Mouse (Mus musculus) forebrain, embryonic 16.5 days (tissue): ENCODE measurements at regions not wholly inside any gene's neighbourhood (a gene's known extent, or its start where the extent isn't known, plus 50 kb on each side); places are given as distances from the start of the nearest gene placed in this dataset.

ENCODE experiments used
- ATAC-seq: fragments of 200-750 bp; cut with Nextera tagmentation; 2 replicates; pipeline ENCODE4 v1.8.0; 2017; ENCODE audit warnings: mild to moderate bottlenecking, moderate library complexity
- H3K27ac ChIP-seq: fragments of 300-500 bp; sonication (generic); 2 replicates; pipeline ENCODE4 v1.5.1; 2014; ENCODE audit warnings: low read length, control low read depth
- H3K27me3 ChIP-seq: fragments of 300-500 bp; sonication (generic); replicated peaks from 2 replicates; pipeline ENCODE4 v1.6.1; 2014; ENCODE audit warnings: low read length; ENCODE audit not compliant: control insufficient read depth, insufficient read depth
- H3K36me3 ChIP-seq: fragments of 300-500 bp; sonication (generic); 2 replicates; pipeline ENCODE4 v1.6.1; 2014; ENCODE audit not compliant: control insufficient read depth, insufficient read depth
- H3K4me1 ChIP-seq: fragments of 300-500 bp; sonication (generic); replicated peaks from 2 replicates; pipeline ENCODE4 v1.6.1; 2014; ENCODE audit warnings: low read length; ENCODE audit not compliant: control insufficient read depth, insufficient read depth
- H3K4me2 ChIP-seq: fragments of 300-500 bp; sonication (generic); 2 replicates; pipeline ENCODE4 v1.6.1; 2014; ENCODE audit warnings: mild to moderate bottlenecking, low read length, control low read depth
- H3K4me3 ChIP-seq: fragments of 300-500 bp; sonication (generic); replicated peaks from 2 replicates; pipeline ENCODE4 v1.5.1; 2014; ENCODE audit warnings: mild to moderate bottlenecking, low read length, control low read depth
- H3K9ac ChIP-seq: fragments of 300-500 bp; sonication (generic); replicated peaks from 2 replicates; pipeline ENCODE4 v1.6.1; 2014; ENCODE audit warnings: low read depth, low read length, control low read depth
- H3K9me3 ChIP-seq: fragments of 300-500 bp; sonication (generic); 2 replicates; pipeline ENCODE4 v1.6.1; 2016; ENCODE audit warnings: low read length; ENCODE audit not compliant: control insufficient read depth
- WGBS: fragments of 180-500 bp; shearing (Covaris S2); extraction: QIAGEN DNeasy Blood & Tissue Kit; methylation state at CpG from one replicate; pipeline ENCODE4 v1.1.7; 2014; 5-methylcytosine and 5-hydroxymethylcytosine counted together

- Histone ChIP-seq H3K27me3 (no peaks in the 10 kb centered on the region), H3K4me3 (no peak overlapping the region), H3K9ac (no peak overlapping the region), H3K4me1 (no peaks in the 10 kb centered on the region), H3K4me2 (no peak overlapping the region), H3K9me3 (no peaks in the 10 kb centered on the region), H3K36me3 (no peaks in the 10 kb centered on the region), H3K27ac (no peak overlapping the region)
- no peak for ATAC-seq
- WGBS: 96% methylated on average over 7 of the region's 7 CpGs
Measured at GRCm38 (mm10) chr14:105706756-105707155, 189.9 kb downstream of the Spry2 start.

GRCm38 (mm10) chr14:105698616-105699015 lies 198.0 kb downstream of the Spry2 start:
- Histone ChIP-seq H3K36me3 (no peaks in the 10 kb centered on the region), H3K4me2 (no peak overlapping the region), H3K27ac (no peak overlapping the region), H3K9me3 (no peaks in the 10 kb centered on the region), H3K4me1 (peaks cover 10% of the 10 kb centered on the region), H3K27me3 (no peaks in the 10 kb centered on the region), H3K9ac (no peak overlapping the region), H3K4me3 (no peak overlapping the region)
- WGBS: 3% methylated on average over 1 of the region's 1 CpGs
- ATAC-seq: peak; percentile 40; the same call in 1 of the 2 replicates

GRCm38 (mm10) chr14:105698086-105698485 lies 198.5 kb downstream of the Spry2 start:
- Histone ChIP-seq H3K4me1 (peaks cover 10% of the 10 kb centered on the region), H3K4me3 (no peak overlapping the region), H3K27ac (no peak overlapping the region), H3K9me3 (no peaks in the 10 kb centered on the region), H3K4me2 (no peak overlapping the region), H3K36me3 (no peaks in the 10 kb centered on the region), H3K27me3 (no peaks in the 10 kb centered on the region), H3K9ac (no peak overlapping the region)
- 88% methylated on average over 1 of the region's 1 CpGs for WGBS
- no peak for ATAC-seq

GRCm38 (mm10) chr14:105697398-105697797 lies 199.2 kb downstream of the Spry2 start:
- ATAC-seq: no peak
- 83% methylated on average over 13 of the region's 13 CpGs for WGBS

GRCm38 (mm10) chr14:105694969-105695368 lies 201.7 kb downstream of the Spry2 start:
- H3K9ac ChIP-seq: no peak overlapping the region
- no peak overlapping the region for H3K27ac ChIP-seq
- H3K4me2 ChIP-seq: no peak overlapping the region
- no peaks in the 10 kb centered on the region for H3K9me3 ChIP-seq
- peaks cover 10% of the 10 kb centered on the region for H3K4me1 ChIP-seq
- no peaks in the 10 kb centered on the region for H3K36me3 ChIP-seq
- no peaks in the 10 kb centered on the region for H3K27me3 ChIP-seq
- no peak overlapping the region for H3K4me3 ChIP-seq
- ATAC-seq: no peak

More at GRCm38 (mm10) chr14:105697398-105697797, 199.2 kb downstream of the Spry2 start:
- H3K27ac ChIP-seq: no peak overlapping the region
- no peaks in the 10 kb centered on the region for H3K9me3 ChIP-seq
- peaks cover 10% of the 10 kb centered on the region for H3K4me1 ChIP-seq
- H3K27me3 ChIP-seq: no peaks in the 10 kb centered on the region
- no peak overlapping the region for H3K4me2 ChIP-seq
- H3K36me3 ChIP-seq: no peaks in the 10 kb centered on the region
- no peak overlapping the region for H3K9ac ChIP-seq
- H3K4me3 ChIP-seq: no peak overlapping the region

GRCm38 (mm10) chr14:105693713-105694112 lies 202.9 kb downstream of the Spry2 start:
- peaks cover 9% of the 10 kb centered on the region for H3K4me1 ChIP-seq
- H3K4me2 ChIP-seq: no peak overlapping the region
- ATAC-seq: no peak
- H3K9ac ChIP-seq: no peak overlapping the region
- no peaks in the 10 kb centered on the region for H3K36me3 ChIP-seq
- no peak overlapping the region for H3K4me3 ChIP-seq
- 79% methylated on average over 4 of the region's 4 CpGs for WGBS
- no peaks in the 10 kb centered on the region for H3K27me3 ChIP-seq
- H3K9me3 ChIP-seq: no peaks in the 10 kb centered on the region
- no peak overlapping the region for H3K27ac ChIP-seq

- Histone ChIP-seq H3K4me2 (no peak overlapping the region), H3K4me1 (no peaks in the 10 kb centered on the region), H3K9me3 (no peaks in the 10 kb centered on the region), H3K27me3 (no peaks in the 10 kb centered on the region), H3K36me3 (no peaks in the 10 kb centered on the region), H3K9ac (no peak overlapping the region), H3K4me3 (no peak overlapping the region), H3K27ac (no peak overlapping the region)
- no peak for ATAC-seq
- WGBS: 49% methylated on average over 11 of the region's 11 CpGs
Measured at GRCm38 (mm10) chr14:105684826-105685465, 211.7 kb downstream of the Spry2 start.

GRCm38 (mm10) chr14:105684329-105684728 lies 212.3 kb downstream of the Spry2 start:
- Histone ChIP-seq H3K27ac (no peak overlapping the region), H3K9ac (no peak overlapping the region), H3K9me3 (no peaks in the 10 kb centered on the region), H3K4me3 (no peak overlapping the region), H3K27me3 (no peaks in the 10 kb centered on the region), H3K4me1 (no peaks in the 10 kb centered on the region), H3K4me2 (no peak overlapping the region), H3K36me3 (no peaks in the 10 kb centered on the region)
- ATAC-seq: no peak
- WGBS: 71% methylated on average over 2 of the region's 2 CpGs

- no peak overlapping the region for H3K27ac ChIP-seq
Measured at GRCm38 (mm10) chr14:105676646-105676930, 220.0 kb downstream of the Spry2 start.

More at GRCm38 (mm10) chr14:105676646-105676930, 220.0 kb downstream of the Spry2 start:
- no peak for ATAC-seq
- Histone ChIP-seq H3K4me3 (no peak overlapping the region), H3K36me3 (no peaks in the 10 kb centered on the region), H3K9me3 (no peaks in the 10 kb centered on the region), H3K4me1 (peaks cover 12% of the 10 kb centered on the region), H3K9ac (no peak overlapping the region), H3K27me3 (no peaks in the 10 kb centered on the region), H3K4me2 (no peak overlapping the region)
- under 1% methylated on average over 4 of the region's 4 CpGs for WGBS
